Mouse (Mus musculus): ENCODE measurements at regions not wholly inside any gene's neighbourhood (a gene's known extent, or its start where the extent isn't known, plus 50 kb on each side); places are given as distances from the start of the nearest gene placed in this dataset.

DNA sequence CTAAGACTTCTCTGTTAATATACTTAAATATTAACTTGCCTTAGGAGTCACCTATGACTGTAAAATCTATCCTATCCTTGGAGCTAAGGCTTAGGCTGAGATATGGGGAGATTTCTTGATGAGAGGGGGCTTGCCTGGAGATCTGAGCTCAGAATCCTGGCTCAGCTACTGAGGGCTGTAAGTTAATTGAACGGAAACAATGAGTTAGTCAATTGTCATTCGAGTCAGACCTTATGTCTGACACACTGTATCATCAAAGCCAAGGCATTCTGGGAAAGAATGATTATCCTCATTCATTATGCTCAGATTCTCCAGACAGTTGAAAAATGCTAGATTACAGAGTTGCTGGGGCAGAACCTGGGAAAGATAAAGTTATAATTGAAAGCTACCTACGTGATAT lies 118.5 kb downstream of the Zfp395 start:
- no peak for DNase-seq (ENCODE audit: low spot score)

DNA sequence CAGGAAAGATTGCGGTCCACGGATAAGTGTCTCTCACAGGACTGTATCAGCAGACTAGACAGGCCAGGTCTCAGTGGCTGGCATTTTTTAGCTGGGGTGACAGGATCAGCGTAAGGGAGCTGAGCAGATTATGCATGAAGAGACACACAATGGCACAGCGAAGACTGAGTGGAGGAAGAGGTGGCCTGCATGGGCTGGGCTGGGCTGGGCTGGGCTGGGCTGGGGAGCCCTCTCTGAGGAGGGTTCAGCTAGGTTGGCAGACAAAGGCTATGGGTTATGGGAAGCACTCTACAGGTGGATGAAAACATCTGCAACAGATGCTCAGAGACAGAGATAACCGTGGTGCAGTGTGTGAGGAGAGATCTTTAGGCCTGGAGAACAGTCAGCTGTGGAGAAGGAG lies 121.6 kb downstream of the Zfp395 start:
- no peak for DNase-seq (ENCODE audit: low spot score)

DNA sequence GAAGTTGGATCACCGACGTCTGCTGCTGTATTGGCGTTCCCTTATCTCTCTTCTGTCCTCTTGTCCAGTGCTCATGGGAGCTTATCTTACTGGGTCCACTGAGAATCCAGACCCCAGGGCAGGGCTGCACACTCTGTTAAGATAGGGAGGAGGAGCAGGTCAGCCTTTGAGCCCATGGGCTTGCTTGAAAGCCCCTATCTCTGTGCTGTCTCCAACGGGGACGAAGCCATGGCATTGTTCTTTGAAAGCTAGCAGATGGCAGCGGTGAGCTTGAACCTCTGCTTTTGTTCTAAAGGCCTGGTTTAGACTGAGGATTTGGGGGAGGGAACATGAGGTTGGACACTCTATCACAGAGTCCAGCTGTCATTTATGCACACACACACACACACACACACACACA lies 122.2 kb downstream of the Zfp395 start:
- DNase-seq (ENCODE audit: low spot score): peak; percentile 55
